In genomic region chr3:101797830-101798709, GRCm38 (mm10) we compare ENCODE assay signal across 9 mouse cellular contexts. TPM values are rescaled to one million over a fixed set of nuclear protein-coding genes. Genes with fewer than 3 reads are reported as not detected.
DNase-seq lines count a peak whose midpoint lies in the region; ATAC-seq and TF ChIP-seq lines count a peak whose summit lies in the region.
"Had no signal": no experiment of that assay in that cellular context is flagged by ENCODE, and none has a peak within 500 bp of the region (broad histone marks: within the 10 kb centered on the region; RNA-seq: fewer than 3 reads in every experiment).

No protein-coding gene starts in this region.

- TF ChIP-seq CTCF in heart, postnatal 0 days (IDR thresholded peaks at IDR 0.05; ENCODE audit: low read depth) = no peak

- H3K4me1 ChIP-seq in hindbrain, embryonic 10.5 days (replicated peaks) = peaks cover 65% of the 10 kb centered on the region
- no peaks in the 10 kb centered on the region for H3K4me1 ChIP-seq in hindbrain, embryonic 11.5 days (replicated peaks; ENCODE audit: control insufficient read depth, insufficient read depth, low read length)
- peaks cover 32% of the 10 kb centered on the region for H3K4me1 ChIP-seq in heart, postnatal 0 days (ENCODE audit: control insufficient read depth, insufficient read depth)

- H3K4me3 ChIP-seq in hindbrain, embryonic 10.5 days = no peak overlapping the region
- H3K4me3 ChIP-seq in hindbrain, embryonic 11.5 days (ENCODE audit: low read depth, low read length) = no peak overlapping the region
- no peak overlapping the region for H3K4me3 ChIP-seq in heart, postnatal 0 days (ENCODE audit: low read depth, low read length)
- H3K4me3 ChIP-seq: embryonic facial prominence, embryonic 12.5 days had no signal

- H3K27ac ChIP-seq in hindbrain, embryonic 10.5 days = peak overlapping the region; percentile 5; the same call in 1 of the 2 replicates
- no peak overlapping the region for H3K27ac ChIP-seq in hindbrain, embryonic 11.5 days (ENCODE audit: low read depth, low read length)
- peak overlapping the region; percentile 7; the same call in 1 of the 2 replicates for H3K27ac ChIP-seq in heart, postnatal 0 days (ENCODE audit: low read depth)
- H3K27ac ChIP-seq: embryonic facial prominence, embryonic 12.5 days had no signal

- WGBS in hindbrain, embryonic 10.5 days = 74% methylated on average over 15 of the region's 15 CpGs
- WGBS in hindbrain, embryonic 11.5 days = 72% methylated on average over 15 of the region's 15 CpGs
- 75% methylated on average over 15 of the region's 15 CpGs for WGBS in heart, postnatal 0 days

- no peak overlapping the region for H3K9ac ChIP-seq in hindbrain, embryonic 11.5 days (ENCODE audit: low read depth, low read length)
- no peak overlapping the region for H3K9ac ChIP-seq in heart, postnatal 0 days (replicated peaks; ENCODE audit: low read depth, low read length)
- H3K9ac ChIP-seq: embryonic facial prominence, embryonic 12.5 days had no signal

- TF ChIP-seq EP300 in heart, postnatal 0 days (IDR thresholded peaks at IDR 0.05; ENCODE audit: low read depth) = no peak

- no peak for DNase-seq in hindbrain, embryonic 10.5 days (ENCODE audit: low spot score)
- DNase-seq in hindbrain, embryonic 11.5 days (ENCODE audit: low spot score) = no peak
- DNase-seq in brain, adult 2 months (ENCODE audit: low read depth, low spot score) = peak; percentile 51
- peak; percentile 33 for DNase-seq in heart, postnatal 0 days (ENCODE audit: low spot score)
- peak; percentile 71 for DNase-seq in lung, postnatal 10 days
- DNase-seq in spleen, postnatal 14 days (ENCODE audit: low spot score in 2 of 2) = no peak
- no peak for DNase-seq in T-cell, adult 2 months (ENCODE audit: low spot score)

- ATAC-seq in hindbrain, embryonic 11.5 days (ENCODE audit: low FRiP score) = no peak
- ATAC-seq in heart, postnatal 0 days (ENCODE audit: insufficient read depth, low read depth) = no peak

- no peaks in the 10 kb centered on the region for H3K36me3 ChIP-seq in hindbrain, embryonic 10.5 days
- no peaks in the 10 kb centered on the region for H3K36me3 ChIP-seq in hindbrain, embryonic 11.5 days (ENCODE audit: control insufficient read depth, insufficient read depth, low read length)
- H3K36me3 ChIP-seq in heart, postnatal 0 days (replicated peaks; ENCODE audit: control insufficient read depth, insufficient read depth, low read length) = no peaks in the 10 kb centered on the region
- H3K36me3 ChIP-seq: embryonic facial prominence, embryonic 12.5 days had no signal

- no peaks in the 10 kb centered on the region for H3K27me3 ChIP-seq in hindbrain, embryonic 10.5 days (ENCODE audit: insufficient read depth, poor library complexity, severe bottlenecking)
- no peaks in the 10 kb centered on the region for H3K27me3 ChIP-seq in hindbrain, embryonic 11.5 days (ENCODE audit: control insufficient read depth, insufficient read depth, low read length)
- no peaks in the 10 kb centered on the region for H3K27me3 ChIP-seq in heart, postnatal 0 days (ENCODE audit: control insufficient read depth, insufficient read depth, low read length)

- no peaks in the 10 kb centered on the region for H3K9me3 ChIP-seq in hindbrain, embryonic 10.5 days
- H3K9me3 ChIP-seq in hindbrain, embryonic 11.5 days (ENCODE audit: control insufficient read depth, low read length) = no peaks in the 10 kb centered on the region
- H3K9me3 ChIP-seq in heart, postnatal 0 days (replicated peaks; ENCODE audit: control insufficient read depth, low read length) = no peaks in the 10 kb centered on the region
- H3K9me3 ChIP-seq: embryonic facial prominence, embryonic 12.5 days had no signal

- H3K4me2 ChIP-seq in hindbrain, embryonic 11.5 days (replicated peaks; ENCODE audit: low read depth, low read length) = no peak overlapping the region
- no peak overlapping the region for H3K4me2 ChIP-seq in heart, postnatal 0 days (ENCODE audit: low read depth, low read length)
- H3K4me2 ChIP-seq: embryonic facial prominence, embryonic 12.5 days had no signal

RNA-seq across cellular contexts. Expression of gene Mab21l3, which starts 50.7 kb away (rescaled TPM):
- 0.47 TPM in 2 replicates for polyA plus RNA-seq in hindbrain, embryonic 10.5 days (2016; fragmentation: Nextera tagmentation; extraction: Ambion mirVana)
- polyA plus RNA-seq in hindbrain, embryonic 11.5 days (2014; fragmentation: Nextera tagmentation; extraction: Ambion mirVana) = 0.31 and 0.59 TPM in 2 replicates
- total RNA-seq in heart, postnatal 0 days (2014; rRNA removed; ENCODE audit: low replicate concordance) = 1.6 TPM in 1 of 2 replicates, not detected in the other
- 0.10 and 0.14 TPM in 2 replicates for polyA plus RNA-seq in heart, postnatal 0 days (2015; fragmentation: Nextera tagmentation; extraction: Ambion mirVana)
- total RNA-seq: neutrophil, adult 5-6 weeks had no signal

Comparison
In these comparisons a context has a peak if more than half of its experiments do, and no peak if none do; other contexts are left out.
1. DNase-seq: peak in brain, adult 2 months (single experiment), heart, postnatal 0 days (single experiment) and lung, postnatal 10 days (single experiment); none in hindbrain, embryonic 10.5 days (single experiment), hindbrain, embryonic 11.5 days (single experiment), spleen, postnatal 14 days (0 of 2) and T-cell, adult 2 months (single experiment).